Comparison of ENCODE assay signal across 18 mouse cellular contexts in the genomic region with DNA sequence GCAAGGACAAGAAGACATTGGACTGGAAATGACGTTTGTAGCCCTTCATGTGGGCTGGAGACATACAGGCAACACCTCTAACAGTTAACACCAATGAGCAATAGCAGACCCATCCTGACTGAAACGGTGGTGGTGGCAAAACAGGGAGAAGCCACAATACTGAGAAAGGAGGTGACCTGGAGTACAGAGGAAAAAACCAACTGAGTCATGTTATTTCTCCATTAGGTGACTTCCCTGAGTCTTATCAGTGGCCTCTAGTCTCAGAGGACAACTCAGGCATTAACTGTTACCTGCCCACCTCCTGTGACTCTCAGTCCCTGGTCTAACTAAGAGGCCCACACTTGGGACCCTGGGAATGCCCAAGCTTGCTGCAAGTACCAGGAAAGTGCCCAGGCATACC.
DNase-seq lines count a peak whose midpoint lies in the region; ATAC-seq lines count a peak whose summit lies in the region.
"Had no signal": no experiment of that assay in that cellular context is flagged by ENCODE, and none has a peak within 500 bp of the region (broad histone marks: within the 10 kb centered on the region; RNA-seq: fewer than 3 reads in every experiment).

No protein-coding gene starts in this region.

- H3K9ac ChIP-seq in forebrain, embryonic 13.5 days = no peak overlapping the region
- H3K9ac ChIP-seq in forebrain, embryonic 12.5 days = no peak overlapping the region
- H3K9ac ChIP-seq in hindbrain, embryonic 15.5 days = no peak overlapping the region
- H3K9ac ChIP-seq in hindbrain, embryonic 11.5 days (ENCODE audit: low read depth, low read length) = no peak overlapping the region
- no peak overlapping the region for H3K9ac ChIP-seq in intestine, embryonic 16.5 days (ENCODE audit: low read depth, low read length)
- H3K9ac ChIP-seq: limb, embryonic 12.5 days had no signal

- ATAC-seq in forebrain, embryonic 13.5 days = no peak
- ATAC-seq in forebrain, embryonic 12.5 days (ENCODE audit: low FRiP score) = no peak
- no peak for ATAC-seq in hindbrain, embryonic 15.5 days (ENCODE audit: low FRiP score, low read depth)
- ATAC-seq in hindbrain, embryonic 11.5 days (ENCODE audit: low FRiP score) = no peak
- ATAC-seq in intestine, embryonic 16.5 days = peak; percentile 77
- ATAC-seq: activated CD4-positive, CD25-positive, alpha-beta regulatory T cell, adult 4 months; Patski had no signal

- H3K36me3 ChIP-seq in forebrain, embryonic 13.5 days (ENCODE audit: poor library complexity, severe bottlenecking) = 0 out of 2 replicates have a peak, but pooled peaks cover 18% of the 10 kb centered on the region
- H3K36me3 ChIP-seq in forebrain, embryonic 12.5 days (replicated peaks) = peaks cover 16% of the 10 kb centered on the region; the same call in 1 of the 2 replicates
- no peaks in the 10 kb centered on the region for H3K36me3 ChIP-seq in hindbrain, embryonic 15.5 days
- 0 out of 2 replicates have a peak, but pooled peaks cover 4% of the 10 kb centered on the region for H3K36me3 ChIP-seq in hindbrain, embryonic 11.5 days (ENCODE audit: control insufficient read depth, insufficient read depth, low read length)
- H3K36me3 ChIP-seq in intestine, embryonic 16.5 days (ENCODE audit: control insufficient read depth, insufficient read depth, low read length) = no peaks in the 10 kb centered on the region

- no peak overlapping the region for H3K4me2 ChIP-seq in forebrain, embryonic 13.5 days
- H3K4me2 ChIP-seq in forebrain, embryonic 12.5 days = no peak overlapping the region
- H3K4me2 ChIP-seq in hindbrain, embryonic 15.5 days = no peak overlapping the region
- H3K4me2 ChIP-seq in hindbrain, embryonic 11.5 days (replicated peaks; ENCODE audit: low read depth, low read length) = no peak overlapping the region
- no peak overlapping the region for H3K4me2 ChIP-seq in intestine, embryonic 16.5 days (ENCODE audit: low read depth, low read length)
- H3K4me2 ChIP-seq: limb, embryonic 12.5 days; midbrain, embryonic 11.5 days had no signal

- peak overlapping the region; percentile 6; the same call in 1 of the 2 replicates for H3K27ac ChIP-seq in forebrain, embryonic 13.5 days
- H3K27ac ChIP-seq in forebrain, embryonic 12.5 days = no peak overlapping the region
- peak overlapping the region; percentile 58 for H3K27ac ChIP-seq in hindbrain, embryonic 15.5 days (replicated peaks)
- no peak overlapping the region for H3K27ac ChIP-seq in hindbrain, embryonic 11.5 days (ENCODE audit: low read depth, low read length)
- H3K27ac ChIP-seq in intestine, embryonic 16.5 days (ENCODE audit: low read length) = peak overlapping the region; percentile 68
- H3K27ac ChIP-seq: limb, embryonic 12.5 days had no signal

- no peaks in the 10 kb centered on the region for H3K27me3 ChIP-seq in forebrain, embryonic 13.5 days
- H3K27me3 ChIP-seq in forebrain, embryonic 12.5 days = no peaks in the 10 kb centered on the region
- no peaks in the 10 kb centered on the region for H3K27me3 ChIP-seq in hindbrain, embryonic 15.5 days
- no peaks in the 10 kb centered on the region for H3K27me3 ChIP-seq in hindbrain, embryonic 11.5 days (ENCODE audit: control insufficient read depth, insufficient read depth, low read length)
- no peaks in the 10 kb centered on the region for H3K27me3 ChIP-seq in intestine, embryonic 16.5 days (replicated peaks; ENCODE audit: control insufficient read depth, insufficient read depth, low read length)
- H3K27me3 ChIP-seq: limb, embryonic 12.5 days; Patski had no signal

- DNase-seq in hindbrain, embryonic 11.5 days (ENCODE audit: low spot score) = no peak
- peak; percentile 56 for DNase-seq in 416B (ENCODE audit: low read depth)
- no peak for DNase-seq in kidney, adult 18-20 months
- DNase-seq in kidney, adult 11 months = no peak
- DNase-seq: cerebellum, adult 9-10 months; heart, postnatal 14 days; kidney, postnatal 14 days; right cerebral cortex, adult 18-20 months; thymus, adult 2 months had no signal

- H3K4me3 ChIP-seq in forebrain, embryonic 13.5 days = no peak overlapping the region
- H3K4me3 ChIP-seq in forebrain, embryonic 12.5 days (replicated peaks) = no peak overlapping the region
- H3K4me3 ChIP-seq in hindbrain, embryonic 15.5 days = no peak overlapping the region
- no peak overlapping the region for H3K4me3 ChIP-seq in hindbrain, embryonic 11.5 days (ENCODE audit: low read depth, low read length)
- no peak overlapping the region for H3K4me3 ChIP-seq in intestine, embryonic 16.5 days (ENCODE audit: low read length)
- H3K4me3 ChIP-seq: limb, embryonic 12.5 days; myocyte had no signal

- H3K4me1 ChIP-seq in forebrain, embryonic 13.5 days = peaks cover 65% of the 10 kb centered on the region
- H3K4me1 ChIP-seq in forebrain, embryonic 12.5 days = peaks cover 58% of the 10 kb centered on the region
- peaks cover 48% of the 10 kb centered on the region for H3K4me1 ChIP-seq in hindbrain, embryonic 15.5 days (replicated peaks)
- H3K4me1 ChIP-seq in hindbrain, embryonic 11.5 days (replicated peaks; ENCODE audit: control insufficient read depth, insufficient read depth, low read length) = no peaks in the 10 kb centered on the region
- peaks cover 27% of the 10 kb centered on the region for H3K4me1 ChIP-seq in intestine, embryonic 16.5 days (ENCODE audit: control insufficient read depth, insufficient read depth, low read length)

- no peaks in the 10 kb centered on the region for H3K9me3 ChIP-seq in forebrain, embryonic 13.5 days (replicated peaks)
- H3K9me3 ChIP-seq in forebrain, embryonic 12.5 days = no peaks in the 10 kb centered on the region
- no peaks in the 10 kb centered on the region for H3K9me3 ChIP-seq in hindbrain, embryonic 15.5 days
- H3K9me3 ChIP-seq in hindbrain, embryonic 11.5 days (ENCODE audit: control insufficient read depth, low read length) = no peaks in the 10 kb centered on the region
- no peaks in the 10 kb centered on the region for H3K9me3 ChIP-seq in intestine, embryonic 16.5 days (ENCODE audit: control insufficient read depth, low read length)
- H3K9me3 ChIP-seq: limb, embryonic 12.5 days had no signal

- WGBS in forebrain, embryonic 13.5 days = 84% methylated on average over 2 of the region's 2 CpGs
- WGBS in forebrain, embryonic 12.5 days = 67% methylated on average over 2 of the region's 2 CpGs
- WGBS in hindbrain, embryonic 15.5 days = 83% methylated on average over 2 of the region's 2 CpGs
- WGBS in hindbrain, embryonic 11.5 days = 78% methylated on average over 2 of the region's 2 CpGs
- WGBS in intestine, embryonic 16.5 days = 49% methylated on average over 2 of the region's 2 CpGs

Comparison
In these comparisons a context has a peak if more than half of its experiments do, and no peak if none do; other contexts are left out.
1. H3K27ac ChIP-seq: peak in forebrain, embryonic 13.5 days (single experiment), hindbrain, embryonic 15.5 days (single experiment) and intestine, embryonic 16.5 days (single experiment); none in forebrain, embryonic 12.5 days (single experiment) and hindbrain, embryonic 11.5 days (single experiment).